Mouse (Mus musculus): Measurements from ENCODE around the gene Mia2. TPM values are rescaled to one million over a fixed set of nuclear protein-coding genes. Genes with fewer than 3 reads are reported as not detected.

Gene Mia2
- polyA plus RNA-seq (2017; shearing (Covaris generic)) = 140 TPM

DNA sequence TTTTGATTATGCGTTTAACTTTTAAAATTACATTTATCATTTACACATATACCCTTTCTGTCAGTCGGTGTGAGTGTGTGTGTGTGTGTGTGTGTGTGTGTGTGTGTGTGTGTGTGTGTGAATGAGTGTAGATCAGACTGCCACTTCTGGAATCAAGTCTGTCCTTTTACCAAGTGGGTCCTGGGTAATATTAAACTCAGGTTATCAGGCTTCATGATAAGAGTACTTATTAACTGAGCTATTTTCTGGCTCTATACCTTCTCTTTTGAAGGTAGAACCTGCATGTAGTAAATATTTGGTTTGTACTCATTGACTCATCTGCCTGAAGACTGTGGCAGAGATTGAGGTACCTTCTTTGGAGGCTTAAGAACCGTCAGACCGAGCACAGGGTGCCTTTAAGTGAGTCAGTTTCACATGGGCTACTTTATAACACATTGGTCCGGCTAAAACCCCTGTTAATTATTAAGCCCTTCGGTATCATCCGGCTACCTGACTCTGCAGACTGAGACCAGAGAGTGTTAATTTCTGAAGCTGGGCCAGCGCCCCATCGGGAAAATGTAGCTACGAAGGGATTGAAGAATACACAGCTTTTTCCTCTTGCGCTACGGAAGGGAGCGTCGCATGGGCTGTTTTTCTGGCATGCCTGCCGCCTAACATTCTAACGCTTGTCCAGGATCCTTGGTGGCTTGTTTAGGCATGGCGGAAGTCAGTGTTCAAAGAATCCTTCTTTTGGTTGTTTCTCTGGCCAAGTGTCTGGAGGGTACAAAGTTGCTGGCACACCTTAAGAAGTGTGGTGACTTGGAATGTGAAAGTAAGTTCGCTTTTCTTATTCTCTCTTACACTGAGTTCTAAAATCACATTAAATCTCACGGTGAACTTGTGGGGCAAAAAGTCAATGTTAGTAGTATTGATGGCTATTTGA, at the start of gene Mia2:
Gene Mia2, plus strand, starts transcription at position 696 of the 922 bp plus-strand sequence.

DNA sequence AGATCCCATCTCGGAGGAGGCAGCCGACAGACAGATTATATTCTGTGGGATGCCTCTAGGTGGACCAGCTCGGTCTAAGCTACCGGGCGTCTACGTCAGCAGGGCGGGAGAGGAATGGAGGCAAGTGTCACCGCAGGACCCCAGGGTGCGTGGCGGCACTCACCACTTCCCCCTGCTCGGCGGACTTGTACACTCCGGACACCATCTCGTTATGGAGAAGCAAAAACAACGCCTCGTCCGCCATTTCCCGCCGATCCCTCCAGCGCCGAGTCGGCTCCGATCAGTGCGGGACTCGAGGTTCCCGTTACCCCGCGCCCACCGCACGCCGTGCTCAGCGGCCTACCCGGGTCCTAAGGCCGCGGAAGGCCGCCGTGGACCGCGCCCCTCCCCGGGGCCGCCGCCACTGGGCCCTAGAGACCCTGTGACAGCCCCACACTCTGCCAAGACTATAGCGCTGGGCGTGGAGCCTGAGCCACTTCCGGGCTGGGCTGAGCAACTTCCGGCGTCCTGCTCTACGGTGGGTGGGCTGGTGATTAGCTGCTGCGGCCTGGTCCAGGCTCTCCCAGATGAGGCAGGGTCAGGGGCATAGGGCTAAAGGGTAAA, 34.5 kb upstream of the Mia2 start, which contains the start of gene Trappc6b:
Gene Trappc6b, minus strand, starts transcription at position 480 of the 603 bp plus-strand sequence.

DNA sequence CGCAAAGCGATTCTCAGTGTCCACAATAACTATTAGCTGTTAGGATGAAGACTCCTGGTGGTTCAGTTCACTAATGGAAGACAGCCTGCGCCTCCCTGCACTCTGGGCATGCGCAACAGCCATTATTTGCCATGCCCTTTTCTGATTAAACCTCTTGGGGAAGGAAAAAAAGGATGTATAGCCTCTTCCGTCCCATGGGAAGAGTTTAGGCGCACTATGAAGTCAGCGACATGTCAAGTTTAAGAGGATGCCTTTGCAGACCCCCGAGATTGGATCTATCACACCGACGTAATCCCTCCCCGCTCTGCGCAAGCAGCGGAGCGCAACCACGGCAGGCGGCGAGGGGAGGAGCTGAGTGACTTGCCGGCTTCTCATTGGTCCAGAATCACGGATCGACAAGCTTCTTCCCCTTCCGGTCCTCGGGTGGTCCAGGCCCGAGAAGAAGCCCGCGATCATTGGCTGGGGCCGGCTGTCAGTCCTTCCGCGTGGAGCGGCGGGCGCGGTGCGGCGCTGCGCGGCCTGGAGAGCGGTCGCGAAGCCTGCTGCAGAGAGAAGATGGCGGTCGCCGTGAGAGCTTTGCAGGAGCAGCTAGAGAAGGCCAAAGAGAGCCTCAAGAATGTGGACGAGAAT, 29.0 kb upstream of the Mia2 start, which contains the start of gene Pnn:
Gene Pnn, plus strand, starts transcription at position 437 of the 630 bp plus-strand sequence.

DNA sequence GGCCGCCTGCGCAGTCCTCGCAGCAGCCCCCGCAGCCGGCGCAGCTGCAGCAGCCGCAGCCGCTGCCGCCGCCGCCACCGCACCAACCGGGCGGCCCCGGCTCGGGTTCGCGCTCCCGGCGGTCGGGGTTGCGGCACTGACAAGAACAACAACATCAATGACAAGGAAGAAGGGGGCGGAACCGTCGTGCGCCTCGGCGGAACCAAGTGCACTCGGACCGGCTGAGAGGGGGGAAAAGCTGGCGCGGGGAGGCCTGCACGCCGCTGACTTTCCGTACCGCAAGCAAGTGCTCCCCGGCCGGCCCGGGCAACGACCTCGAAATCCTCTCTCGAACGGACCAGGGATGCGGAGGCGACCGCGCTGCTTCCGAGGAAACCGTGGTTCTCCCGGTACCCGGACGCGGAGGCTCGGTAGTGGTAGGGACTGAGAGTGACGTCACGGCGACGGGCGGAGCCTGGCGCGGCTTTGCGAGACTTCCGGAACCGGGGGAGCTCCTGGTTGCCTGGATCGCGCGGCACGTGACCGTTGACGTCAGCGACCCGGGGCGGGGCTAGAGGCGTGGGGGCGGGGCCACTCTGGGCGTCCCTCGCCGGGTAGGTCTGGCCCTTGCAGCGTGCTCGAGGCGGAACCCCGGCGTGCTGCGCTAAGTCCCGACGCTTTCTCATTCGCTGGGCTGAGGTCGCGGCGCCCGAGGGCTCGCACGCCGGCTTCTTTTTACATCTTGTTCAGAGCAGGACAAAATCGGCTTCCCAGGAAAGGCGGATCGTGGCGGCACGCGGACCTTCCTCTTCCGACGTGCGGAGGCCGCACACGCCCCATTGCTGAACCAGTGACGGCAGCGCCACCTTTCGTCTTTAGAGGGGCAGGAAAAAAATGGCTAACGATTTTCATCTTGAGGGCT, 124.0 kb downstream of the Mia2 start, which contains the start of gene Fbxo33:
Gene Fbxo33, minus strand, starts transcription at position 401 of the 901 bp plus-strand sequence.

Other genes with a start within 250 kb of the Mia2 start
- 25.8 TPM for gene Sec23a, start 83.8 kb upstream of the Mia2 start, polyA plus RNA-seq (2017; shearing (Covaris generic))
- 21.1 TPM for gene Gemin2, start 82.4 kb upstream of the Mia2 start, polyA plus RNA-seq (2017; shearing (Covaris generic))
- gene Trappc6b, start 34.3 kb upstream of the Mia2 start, polyA plus RNA-seq (2017; shearing (Covaris generic)) = 105 TPM
- 94.1 TPM for gene Pnn, start 28.9 kb upstream of the Mia2 start, polyA plus RNA-seq (2017; shearing (Covaris generic))
- gene Fbxo33, start 123.9 kb downstream of the Mia2 start, polyA plus RNA-seq (2017; shearing (Covaris generic)) = 101 TPM

Data from effector memory CD4-positive, alpha-beta T cell, adult 7 months (primary cell).